Mouse (Mus musculus) neural tube, embryonic 14.5 days (tissue): ENCODE data around the gene Tspan5. TPM values are rescaled to one million over a fixed set of nuclear protein-coding genes. Genes with fewer than 3 reads are reported as not detected.

Experiments used
- ATAC-seq: fragments of 200-750 bp; cut with Nextera tagmentation; 2 replicates; pipeline ENCODE4 v1.8.0; 2017; ENCODE audit warnings: low read depth, mild to moderate bottlenecking, moderate TSS enrichment, moderate library complexity
- H3K27ac ChIP-seq: fragments of 300-500 bp; sonication (generic); 2 replicates; pipeline ENCODE4 v1.5.1; 2014; ENCODE audit warnings: low read depth, mild to moderate bottlenecking, control low read depth, low read length, moderate library complexity, mixed read lengths
- H3K27me3 ChIP-seq: fragments of 300-500 bp; sonication (generic); 2 replicates; pipeline ENCODE4 v1.6.1; 2014; ENCODE audit warnings: low read length; ENCODE audit not compliant: control insufficient read depth, insufficient read depth
- H3K36me3 ChIP-seq: fragments of 300-500 bp; sonication (generic); 2 replicates; pipeline ENCODE4 v1.6.1; 2014; ENCODE audit warnings: low read length, mixed read lengths; ENCODE audit not compliant: control insufficient read depth, insufficient read depth
- H3K4me1 ChIP-seq: fragments of 300-500 bp; sonication (generic); 2 replicates; pipeline ENCODE4 v1.6.1; 2014; ENCODE audit warnings: low read length; ENCODE audit not compliant: control insufficient read depth, insufficient read depth
- H3K4me2 ChIP-seq: fragments of 300-500 bp; sonication (generic); 2 replicates; pipeline ENCODE4 v1.6.1; 2014; ENCODE audit warnings: mild to moderate bottlenecking, low read depth, low read length, control low read depth
- H3K4me3 ChIP-seq: fragments of 300-500 bp; sonication (generic); 2 replicates; pipeline ENCODE4 v1.5.1; 2014; ENCODE audit warnings: low read depth, low read length, control low read depth, mixed read lengths
- H3K9ac ChIP-seq: fragments of 300-500 bp; sonication (generic); replicated peaks from 2 replicates; pipeline ENCODE4 v1.6.1; 2014; ENCODE audit warnings: low read depth, mild to moderate bottlenecking, control low read depth, low read length, mixed read lengths
- H3K9me3 ChIP-seq: fragments of 300-500 bp; sonication (generic); 2 replicates; pipeline ENCODE4 v1.6.1; 2016; ENCODE audit warnings: low read length; ENCODE audit not compliant: control insufficient read depth
- WGBS: fragments of 180-500 bp; shearing (Covaris S2); extraction: QIAGEN DNeasy Blood & Tissue Kit; methylation state at CpG from one replicate; pipeline ENCODE4 v1.1.7; 2014; 5-methylcytosine and 5-hydroxymethylcytosine counted together
- polyA plus RNA-seq: library from polyadenylated mRNA; unstranded; fragments of >200 nt; fragmentation: Nextera tagmentation; extraction: Ambion mirVana; gene quantifications from 2 replicates; pipeline ENCODE4 v1.2.1, GENCODE M21; 2014

Gene Tspan5
- polyA plus RNA-seq, 1 experiment from 2014 or later, result 115 TPM

DNA sequence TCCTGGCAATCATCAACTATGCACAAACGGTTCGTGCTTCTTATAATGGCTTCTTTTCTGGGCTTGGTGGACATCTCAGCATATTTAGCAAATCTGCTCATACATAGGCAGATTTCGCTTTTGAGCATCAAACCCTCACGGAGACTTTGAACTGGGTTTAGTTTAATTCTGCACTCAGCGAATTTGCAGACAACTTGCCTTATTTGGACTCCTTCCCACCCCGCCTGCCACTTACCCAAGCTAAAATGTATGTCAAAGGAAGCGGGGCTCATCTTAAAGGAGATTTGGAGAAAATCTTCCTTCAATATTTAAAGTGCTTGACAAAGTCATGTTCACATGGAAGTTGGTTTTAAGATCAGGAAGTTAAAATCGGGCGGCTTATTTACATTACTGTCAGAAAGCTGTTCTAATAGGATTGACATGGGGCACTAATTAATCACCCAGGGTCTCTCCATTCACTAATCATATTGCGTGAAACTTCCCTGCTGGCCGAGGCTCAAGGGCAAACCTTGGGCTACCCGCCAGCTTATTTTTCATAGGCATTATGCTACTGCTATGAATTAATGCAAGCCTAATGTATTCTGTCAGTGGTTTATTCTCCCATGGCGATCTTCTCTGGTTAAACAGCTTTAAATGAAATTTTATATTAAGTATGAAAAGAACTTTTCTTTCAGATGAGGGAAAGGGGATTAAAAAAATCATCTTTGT, 111.1 kb downstream of the Tspan5 start:
- Histone ChIP-seq H3K4me2 (no peak overlapping the region), H3K9ac (no peak overlapping the region), H3K27me3 (no peaks in the 10 kb centered on the region), H3K27ac (no peak overlapping the region), H3K4me1 (peaks cover 80% of the 10 kb centered on the region), H3K36me3 (no peaks in the 10 kb centered on the region), H3K9me3 (no peaks in the 10 kb centered on the region), H3K4me3 (no peak overlapping the region)
- no peak for ATAC-seq
- WGBS, result 47% methylated on average over 13 of the region's 13 CpGs

DNA sequence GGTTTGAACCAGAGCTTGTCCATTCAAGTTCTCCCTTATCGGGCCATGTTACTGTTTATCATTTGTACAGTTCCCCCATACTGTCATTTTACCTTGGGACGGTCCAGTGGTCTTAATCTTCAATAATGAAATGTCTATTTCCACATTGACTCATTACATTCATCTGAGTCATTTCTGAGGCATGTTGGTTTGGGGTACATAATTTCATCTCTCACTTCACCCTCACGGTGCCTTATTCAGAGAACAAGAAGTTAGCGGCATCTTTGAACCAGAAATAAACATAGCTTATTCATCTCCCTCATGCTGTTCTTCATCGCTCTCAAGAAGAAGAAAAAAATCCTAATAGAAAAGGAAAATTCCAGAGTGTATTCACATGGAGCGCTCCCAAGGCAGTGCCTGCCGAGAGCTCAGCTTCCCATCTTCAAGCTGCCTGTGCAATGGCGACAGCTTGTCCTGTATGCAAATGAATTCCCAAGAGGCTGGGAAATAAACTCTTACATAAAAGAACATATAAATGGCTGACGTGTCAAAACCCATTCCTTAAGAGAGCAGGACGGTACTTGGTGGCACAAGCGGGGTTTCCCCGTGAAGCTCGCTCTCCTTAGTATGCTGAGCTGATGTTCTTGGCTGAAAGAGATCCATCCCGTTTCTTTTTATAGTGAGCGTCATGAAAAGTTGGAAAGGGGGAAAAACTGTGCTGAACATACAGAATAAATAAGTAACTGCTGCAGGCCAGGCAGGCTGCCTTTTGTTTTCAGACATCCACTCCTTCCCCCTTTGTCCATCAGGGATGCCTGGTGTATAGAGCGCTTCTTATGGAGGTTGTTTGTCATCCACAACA, 112.2 kb downstream of the Tspan5 start:
- Histone ChIP-seq H3K9ac (no peak overlapping the region), H3K27me3 (no peaks in the 10 kb centered on the region), H3K27ac (peak overlapping the region; percentile 41; the same call in 1 of the 2 replicates), H3K9me3 (no peaks in the 10 kb centered on the region), H3K36me3 (no peaks in the 10 kb centered on the region), H3K4me2 (peak overlapping the region; percentile 30; the same call in 1 of the 2 replicates), H3K4me3 (no peak overlapping the region), H3K4me1 (peaks cover 89% of the 10 kb centered on the region)
- 0 out of 2 replicates have a peak, but pooled peaks have one; percentile 22 for ATAC-seq
- WGBS, result 15% methylated on average over 16 of the region's 16 CpGs

GRCm38 (mm10) chr3:138855387-138855786, 113.4 kb downstream of the Tspan5 start:
- Histone ChIP-seq H3K27me3 (no peaks in the 10 kb centered on the region), H3K4me2 (no peak overlapping the region), H3K4me3 (no peak overlapping the region), H3K4me1 (peaks cover 95% of the 10 kb centered on the region), H3K27ac (no peak overlapping the region), H3K36me3 (no peaks in the 10 kb centered on the region), H3K9me3 (no peaks in the 10 kb centered on the region), H3K9ac (no peak overlapping the region)
- WGBS, result 66% methylated on average over 5 of the region's 5 CpGs
- no peak for ATAC-seq

GRCm38 (mm10) chr3:138856946-138857345, 115.0 kb downstream of the Tspan5 start:
- peaks cover 86% of the 10 kb centered on the region for H3K4me1 ChIP-seq
- no peaks in the 10 kb centered on the region for H3K36me3 ChIP-seq
- WGBS, result 22% methylated on average over 4 of the region's 4 CpGs
- H3K9me3 ChIP-seq, result no peaks in the 10 kb centered on the region
- peak; percentile 22; the same call in 1 of the 2 replicates for ATAC-seq
- 0 out of 2 replicates have a peak overlapping the region, but pooled peaks have one; percentile 16 for H3K9ac ChIP-seq
- H3K27me3 ChIP-seq, result no peaks in the 10 kb centered on the region
- H3K4me3 ChIP-seq, result no peak overlapping the region
- peak overlapping the region; percentile 14; the same call in 1 of the 2 replicates for H3K4me2 ChIP-seq
- peak overlapping the region; percentile 78 for H3K27ac ChIP-seq

DNA sequence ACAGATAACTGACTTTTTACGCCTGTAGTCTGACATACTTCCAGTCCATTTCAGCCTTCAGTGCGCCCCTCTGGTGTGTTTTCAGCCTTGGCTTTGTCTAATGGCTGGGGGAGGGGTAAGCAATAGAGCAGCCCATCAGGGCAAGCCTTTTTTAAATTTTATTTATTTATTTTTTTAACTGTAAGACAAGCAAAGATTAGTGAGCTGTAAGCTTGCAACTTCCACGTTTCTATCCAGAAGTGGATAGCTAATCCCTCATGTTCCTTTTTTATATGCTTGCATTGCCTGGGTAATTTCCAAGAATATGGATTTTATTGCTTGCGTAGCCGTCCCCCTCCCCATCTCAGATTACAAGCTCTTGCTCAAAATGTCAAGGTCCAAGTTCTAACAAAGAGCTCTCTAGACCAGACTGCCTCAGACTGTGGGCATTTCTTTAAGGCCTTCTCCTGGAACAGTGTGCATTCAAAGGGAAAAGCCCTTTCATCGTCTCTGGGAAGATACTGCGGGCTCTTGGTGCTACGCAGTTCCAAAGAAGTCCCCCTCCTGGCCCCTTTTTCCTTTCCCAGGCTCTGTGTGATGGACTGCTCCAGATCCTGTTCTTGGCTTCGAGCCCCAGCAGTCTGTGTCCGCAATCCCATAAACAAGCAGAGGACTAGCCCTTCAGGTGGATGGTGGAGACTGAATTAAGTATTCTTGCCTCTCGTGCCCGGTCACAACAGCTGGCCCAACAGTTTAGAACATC, 116.0 kb downstream of the Tspan5 start:
- Histone ChIP-seq H3K4me1 (peaks cover 75% of the 10 kb centered on the region), H3K9me3 (no peaks in the 10 kb centered on the region), H3K36me3 (no peaks in the 10 kb centered on the region), H3K4me2 (no peak overlapping the region), H3K9ac (no peak overlapping the region), H3K27ac (peak overlapping the region; percentile 78), H3K27me3 (no peaks in the 10 kb centered on the region), H3K4me3 (no peak overlapping the region)
- no peak for ATAC-seq
- 10% methylated on average over 12 of the region's 12 CpGs for WGBS

- H3K4me2 ChIP-seq, result no peak overlapping the region
- H3K27me3 ChIP-seq, result no peaks in the 10 kb centered on the region
- no peak for ATAC-seq
- no peak overlapping the region for H3K4me3 ChIP-seq
- no peaks in the 10 kb centered on the region for H3K36me3 ChIP-seq
- 50% methylated on average over 6 of the region's 6 CpGs for WGBS
- peaks cover 68% of the 10 kb centered on the region for H3K4me1 ChIP-seq
- no peaks in the 10 kb centered on the region for H3K9me3 ChIP-seq
- H3K9ac ChIP-seq, result no peak overlapping the region
- peak overlapping the region; percentile 78 for H3K27ac ChIP-seq
Observed at GRCm38 (mm10) chr3:138858649-138859048, 116.7 kb downstream of the Tspan5 start.

DNA sequence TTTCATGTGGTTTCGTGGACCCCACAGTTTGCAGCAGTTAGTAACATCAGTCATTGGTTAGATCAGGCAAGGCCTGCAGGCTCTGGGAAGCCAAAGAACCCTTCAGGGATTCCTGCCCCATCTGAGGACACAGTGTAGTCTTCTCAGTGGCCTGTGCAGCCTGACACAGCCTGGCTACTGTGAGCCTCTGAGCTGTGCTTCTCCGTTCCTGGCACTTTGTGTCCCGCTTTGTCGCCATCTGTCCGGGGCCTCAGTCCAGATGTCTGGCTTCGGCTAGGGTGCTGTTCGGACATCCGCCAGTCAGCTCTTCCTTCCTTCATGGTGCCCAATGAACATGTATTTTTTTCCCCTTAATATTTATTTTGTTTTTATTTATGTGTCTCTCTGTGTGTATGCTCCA, 117.2 kb downstream of the Tspan5 start:
- Histone ChIP-seq H3K9me3 (no peaks in the 10 kb centered on the region), H3K9ac (no peak overlapping the region), H3K4me2 (no peak overlapping the region), H3K36me3 (no peaks in the 10 kb centered on the region), H3K27ac (peak overlapping the region; percentile 40; the same call in 1 of the 2 replicates), H3K27me3 (no peaks in the 10 kb centered on the region), H3K4me1 (peaks cover 63% of the 10 kb centered on the region), H3K4me3 (no peak overlapping the region)
- no peak for ATAC-seq
- 45% methylated on average over 8 of the region's 8 CpGs for WGBS

DNA sequence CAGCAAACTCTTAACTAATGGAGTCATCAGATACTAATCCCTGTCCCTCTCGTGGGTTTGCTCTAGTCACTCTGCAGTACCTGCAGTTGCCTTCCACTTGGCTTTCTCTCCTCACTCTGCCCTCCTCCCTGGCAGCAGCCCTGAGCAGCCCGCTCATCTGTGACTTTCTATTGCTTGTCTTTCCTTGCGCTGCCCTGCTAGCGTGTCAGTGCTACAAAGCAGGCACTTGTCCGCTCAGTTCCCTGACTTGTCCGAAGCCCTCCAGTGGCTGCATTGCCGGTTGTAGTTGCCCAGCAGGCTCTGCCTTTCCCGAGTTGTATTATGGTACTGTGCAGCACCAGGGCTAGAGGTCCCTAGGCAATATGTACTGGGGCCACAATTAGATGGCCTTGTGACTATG, 117.7 kb downstream of the Tspan5 start:
- no peak overlapping the region for H3K4me2 ChIP-seq
- no peaks in the 10 kb centered on the region for H3K27me3 ChIP-seq
- peak; percentile 21; the same call in 1 of the 2 replicates for ATAC-seq
- H3K9ac ChIP-seq, result no peak overlapping the region
- no peaks in the 10 kb centered on the region for H3K36me3 ChIP-seq
- H3K9me3 ChIP-seq, result no peaks in the 10 kb centered on the region
- 18% methylated on average over 8 of the region's 8 CpGs for WGBS
- H3K27ac ChIP-seq, result no peak overlapping the region; the same call in 1 of the 2 replicates
- H3K4me1 ChIP-seq, result peaks cover 59% of the 10 kb centered on the region
- H3K4me3 ChIP-seq, result no peak overlapping the region
